Mouse (Mus musculus): ENCODE results near the gene Arhgef17. TPM values are rescaled to one million over a fixed set of nuclear protein-coding genes. Genes with fewer than 3 reads are reported as not detected.
A peak's percentile ranks its signal among the peaks of the same experiment; 100 is the strongest.

The Arhgef17 gene
- total RNA-seq, 1 experiment = 23.2 TPM

- H3K9me3 ChIP-seq (ENCODE audit: control insufficient read depth, insufficient read depth, low read depth, low read length) = no peaks in the 10 kb centered on the region
- peaks cover 7 to 20% of the 10 kb centered on the region in 2 experiments; a peak in 3 of 4 replicates for H3K4me1 ChIP-seq (ENCODE audit: control insufficient read depth in 2 of 2, insufficient read depth in 2 of 2, low read length in 2 of 2, poor library complexity in 1 of 2)
- H3K36me3 ChIP-seq (ENCODE audit: control insufficient read depth, insufficient read depth, low read length, poor library complexity, severe bottlenecking) = peaks cover 3% of the 10 kb centered on the region; the same call in 1 of the 2 replicates
- peak within 1 kb of the TSS; percentile 87 to 90 for H3K4me3 ChIP-seq (ENCODE audit: insufficient read depth in 1 of 2, low read depth in 1 of 2, low read length in 2 of 2, poor library complexity in 1 of 2, severe bottlenecking in 1 of 2)
- TF ChIP-seq HCFC1 (IDR thresholded peaks at IDR 0.05; ENCODE audit: borderline replicate concordance, insufficient read depth, low read length) (peak; percentile 45; the same call in 1 of the 2 replicates), ZNF384 (IDR thresholded peaks at IDR 0.05; ENCODE audit: low read depth, low read length) (no peak), CHD2 (IDR thresholded peaks at IDR 0.05; ENCODE audit: low read depth, low read length) (no peak), MAFK (IDR thresholded peaks at IDR 0.05; ENCODE audit: insufficient read depth, low read depth, low read length) (no peak)
- peak within 1 kb of the TSS; percentile 93 for H3K9ac ChIP-seq (ENCODE audit: insufficient read depth, low read depth, low read length, poor library complexity, severe bottlenecking)
- peak within 1 kb of the TSS; percentile 54 for H3K27ac ChIP-seq (ENCODE audit: insufficient read depth, low read depth, low read length, poor library complexity, severe bottlenecking)
- in situ Hi-C loops (cut with MboI; ENCODE audit: low sequenced_read_pairs in 2 of 2, unreplicated experiment in 2 of 2) = no loop called here
- DNase-seq (ENCODE audit: low read depth, low spot score) = peak; percentile 97
Measured at GRCm38 (mm10) chr7:100862828-100863638, 68.9 kb downstream of the Arhgef17 start, which contains the start of gene Relt. TSS of gene Relt (minus strand) at chr7:100863446.

- Histone ChIP-seq H3K4me1 (ENCODE audit: control insufficient read depth in 2 of 2, insufficient read depth in 2 of 2, low read length in 2 of 2, poor library complexity in 1 of 2) (peaks cover 7 to 20% of the 10 kb centered on the region in 2 experiments; a peak in 3 of 4 replicates), H3K27ac (ENCODE audit: insufficient read depth, low read depth, low read length, poor library complexity, severe bottlenecking) (no peak overlapping the region), H3K4me3 (ENCODE audit: insufficient read depth in 1 of 2, low read depth in 1 of 2, low read length in 2 of 2, poor library complexity in 1 of 2, severe bottlenecking in 1 of 2) (peak overlapping the region; percentile 87 to 90), H3K9ac (ENCODE audit: insufficient read depth, low read depth, low read length, poor library complexity, severe bottlenecking) (peak overlapping the region; percentile 93), H3K36me3 (ENCODE audit: control insufficient read depth, insufficient read depth, low read length, poor library complexity, severe bottlenecking) (peaks cover 3% of the 10 kb centered on the region; the same call in 1 of the 2 replicates), H3K9me3 (ENCODE audit: control insufficient read depth, insufficient read depth, low read depth, low read length) (no peaks in the 10 kb centered on the region)
- no peak for TF ChIP-seq ZC3H11A (IDR thresholded peaks at IDR 0.05; ENCODE audit: borderline replicate concordance, low read depth, low read length)
- no peak for DNase-seq (ENCODE audit: low read depth, low spot score)
- in situ Hi-C loops (cut with MboI; ENCODE audit: low sequenced_read_pairs in 2 of 2, unreplicated experiment in 2 of 2) = no loop called here
Measured at GRCm38 (mm10) chr7:100862353-100862752, 69.6 kb downstream of the Arhgef17 start.

GRCm38 (mm10) chr7:100861209-100861608 is 70.7 kb downstream of the Arhgef17 start:
- Histone ChIP-seq H3K36me3 (ENCODE audit: control insufficient read depth, insufficient read depth, low read length, poor library complexity, severe bottlenecking) (peaks cover 3% of the 10 kb centered on the region; the same call in 1 of the 2 replicates), H3K4me1 (ENCODE audit: control insufficient read depth in 2 of 2, insufficient read depth in 2 of 2, low read length in 2 of 2, poor library complexity in 1 of 2) (peaks cover 7 to 24% of the 10 kb centered on the region in 2 experiments; a peak in 3 of 4 replicates), H3K27ac (ENCODE audit: insufficient read depth, low read depth, low read length, poor library complexity, severe bottlenecking) (no peak overlapping the region), H3K9ac (ENCODE audit: insufficient read depth, low read depth, low read length, poor library complexity, severe bottlenecking) (no peak overlapping the region), H3K4me3 (ENCODE audit: insufficient read depth in 1 of 2, low read depth in 1 of 2, low read length in 2 of 2, poor library complexity in 1 of 2, severe bottlenecking in 1 of 2) (no peak overlapping the region), H3K9me3 (ENCODE audit: control insufficient read depth, insufficient read depth, low read depth, low read length) (no peaks in the 10 kb centered on the region)
- in situ Hi-C loops (cut with MboI; ENCODE audit: low sequenced_read_pairs in 2 of 2, unreplicated experiment in 2 of 2) = no loop called here
- no peak for DNase-seq (ENCODE audit: low read depth, low spot score)
- TF ChIP-seq ZC3H11A (IDR thresholded peaks at IDR 0.05; ENCODE audit: borderline replicate concordance, low read depth, low read length) (no peak), MAFK (IDR thresholded peaks at IDR 0.05; ENCODE audit: insufficient read depth, low read depth, low read length) (no peak), CHD2 (IDR thresholded peaks at IDR 0.05; ENCODE audit: low read depth, low read length) (no peak), ZNF384 (IDR thresholded peaks at IDR 0.05; ENCODE audit: low read depth, low read length) (no peak), HCFC1 (IDR thresholded peaks at IDR 0.05; ENCODE audit: borderline replicate concordance, insufficient read depth, low read length) (no peak)

GRCm38 (mm10) chr7:100860450-100860849 is 71.5 kb downstream of the Arhgef17 start:
- Histone ChIP-seq H3K36me3 (ENCODE audit: control insufficient read depth, insufficient read depth, low read length, poor library complexity, severe bottlenecking) (peaks cover 3% of the 10 kb centered on the region; the same call in 1 of the 2 replicates), H3K27ac (ENCODE audit: insufficient read depth, low read depth, low read length, poor library complexity, severe bottlenecking) (no peak overlapping the region), H3K4me1 (ENCODE audit: control insufficient read depth in 2 of 2, insufficient read depth in 2 of 2, low read length in 2 of 2, poor library complexity in 1 of 2) (peaks cover 7 to 24% of the 10 kb centered on the region in 2 experiments; a peak in 3 of 4 replicates), H3K9ac (ENCODE audit: insufficient read depth, low read depth, low read length, poor library complexity, severe bottlenecking) (no peak overlapping the region), H3K9me3 (ENCODE audit: control insufficient read depth, insufficient read depth, low read depth, low read length) (no peaks in the 10 kb centered on the region), H3K4me3 (ENCODE audit: insufficient read depth in 1 of 2, low read depth in 1 of 2, low read length in 2 of 2, poor library complexity in 1 of 2, severe bottlenecking in 1 of 2) (no peak overlapping the region)
- no peak for DNase-seq (ENCODE audit: low read depth, low spot score)
- TF ChIP-seq CHD2 (IDR thresholded peaks at IDR 0.05; ENCODE audit: low read depth, low read length) (no peak), MAFK (IDR thresholded peaks at IDR 0.05; ENCODE audit: insufficient read depth, low read depth, low read length) (no peak), HCFC1 (IDR thresholded peaks at IDR 0.05; ENCODE audit: borderline replicate concordance, insufficient read depth, low read length) (no peak), ZNF384 (IDR thresholded peaks at IDR 0.05; ENCODE audit: low read depth, low read length) (no peak), ZC3H11A (IDR thresholded peaks at IDR 0.05; ENCODE audit: borderline replicate concordance, low read depth, low read length) (no peak)
- in situ Hi-C loops (cut with MboI; ENCODE audit: low sequenced_read_pairs in 2 of 2, unreplicated experiment in 2 of 2) = no loop called here
